Mouse (Mus musculus) olfactory bulb, adult 2 months (tissue): ENCODE measurements around the gene Emsy.

Source experiments
- CTCF ChIP-seq: fragments of 200-500 bp; IDR thresholded peaks from 2 replicates; pipeline ENCODE4 v1.5.1; 2012; ENCODE audit warnings: low read depth, mild to moderate bottlenecking, low read length, moderate library complexity; ENCODE audit not compliant: insufficient read depth
- POLR2A ChIP-seq: fragments of 200-500 bp; IDR thresholded peaks from 2 replicates; pipeline ENCODE4 v1.6.1; 2012; ENCODE audit warnings: mild to moderate bottlenecking, low read depth, low read length, moderate library complexity; ENCODE audit not compliant: insufficient read depth

DNA sequence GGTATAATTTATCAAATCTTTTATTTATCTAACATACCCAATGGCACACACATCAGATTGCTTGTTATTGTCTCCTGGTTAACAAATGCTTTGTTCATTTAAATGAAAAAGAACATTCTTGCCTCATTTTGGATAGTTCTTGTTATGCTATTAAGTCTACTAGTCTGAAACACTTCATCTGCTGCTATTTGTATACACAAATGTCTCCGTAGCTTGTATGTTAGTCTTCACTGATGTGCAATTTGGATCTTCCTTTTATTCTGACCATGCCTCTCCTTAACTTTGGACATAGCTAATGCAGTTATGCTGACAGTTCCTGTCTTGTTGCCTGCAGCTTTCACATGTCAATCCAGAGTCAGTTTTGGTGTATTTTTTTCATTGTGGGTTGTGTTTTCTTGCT, 79.1 kb downstream of the Emsy start:
- TF ChIP-seq POLR2A: no peak
- no peak for TF ChIP-seq CTCF
